Mouse (Mus musculus) neural tube, embryonic 13.5 days (tissue): Measurements from ENCODE around the gene Ppp6c. TPM values are rescaled to one million over a fixed set of nuclear protein-coding genes. Genes with fewer than 3 reads are reported as not detected.

Source experiments
- polyA plus RNA-seq: library from polyadenylated mRNA; unstranded; fragments of >200 nt; fragmentation: Nextera tagmentation; extraction: Ambion mirVana; gene quantifications from 2 replicates; pipeline ENCODE4 v1.2.1, GENCODE M21; 2015

Gene Ppp6c
- polyA plus RNA-seq, 1 experiment from 2014 or later, result 74.1 TPM

Other genes starting within 250 kb of the Ppp6c start
- 1.9 and 2.1 TPM in 2 replicates for gene Wdr38, start 229.0 kb downstream of the Ppp6c start, polyA plus RNA-seq
- 137 and 154 TPM in 2 replicates for gene Arpc5l, start 221.1 kb downstream of the Ppp6c start, polyA plus RNA-seq
- gene Rpl35, start 220.8 kb downstream of the Ppp6c start, polyA plus RNA-seq, result 752 and 755 TPM in 2 replicates
- gene Golga1, start 160.9 kb downstream of the Ppp6c start, polyA plus RNA-seq, result 28.4 and 34.6 TPM in 2 replicates
- gene Scai, start 35.7 kb downstream of the Ppp6c start, polyA plus RNA-seq, result 15.9 and 16.1 TPM in 2 replicates